Mouse (Mus musculus) spleen, embryonic (tissue): Measurements from ENCODE around the gene St6galnac3.

Experiments used
- CTCF ChIA-PET: fragments of 350-600 bp; sonication (Branson Sonifier 250); formaldehyde crosslinking; loops from one replicate; lab custom pipeline; 2022; lab: Charles Lee

The St6galnac3 gene

GRCm38 (mm10) chr3:153354988-153355297, 370.0 kb downstream of the St6galnac3 start:
- CTCF ChIA-PET, result no interaction called here

DNA sequence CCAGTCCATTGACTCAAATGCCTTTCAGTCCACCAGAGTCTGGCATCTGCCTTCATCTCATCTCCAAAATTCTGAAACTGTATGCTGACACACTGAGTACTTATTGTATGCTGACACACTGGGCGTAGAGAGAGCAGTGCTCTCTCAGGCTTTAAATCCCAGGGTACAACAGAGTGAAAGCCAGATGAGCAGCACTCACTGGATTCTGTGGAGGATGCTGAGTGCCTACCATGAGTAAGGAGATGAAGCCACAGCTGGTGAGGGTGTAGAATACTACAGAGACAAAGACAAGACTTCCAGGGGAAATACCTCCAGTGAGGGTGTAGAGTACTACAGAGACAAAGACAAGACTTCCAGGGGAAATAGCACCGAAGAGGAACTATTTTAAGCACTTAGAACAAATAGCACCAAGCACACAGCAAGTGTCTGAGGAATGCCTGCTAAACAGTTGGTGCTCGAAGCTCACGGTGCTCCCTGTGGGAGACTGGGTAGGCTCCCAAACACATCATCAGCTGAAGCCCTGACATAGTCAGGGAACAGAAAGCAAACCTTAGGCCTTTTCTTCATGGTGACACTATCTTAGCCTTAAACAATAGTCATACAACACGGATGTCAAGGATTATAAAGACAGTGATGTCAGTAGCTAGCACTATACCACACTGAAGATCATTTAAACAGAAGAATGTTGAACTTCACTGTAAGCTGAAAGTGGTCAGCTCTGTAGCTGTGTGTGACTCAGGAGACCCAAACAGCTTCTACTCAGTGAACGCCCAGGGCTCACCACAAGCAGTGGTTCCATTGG, 370.6 kb downstream of the St6galnac3 start:
- CTCF ChIA-PET, result no interaction called here

DNA sequence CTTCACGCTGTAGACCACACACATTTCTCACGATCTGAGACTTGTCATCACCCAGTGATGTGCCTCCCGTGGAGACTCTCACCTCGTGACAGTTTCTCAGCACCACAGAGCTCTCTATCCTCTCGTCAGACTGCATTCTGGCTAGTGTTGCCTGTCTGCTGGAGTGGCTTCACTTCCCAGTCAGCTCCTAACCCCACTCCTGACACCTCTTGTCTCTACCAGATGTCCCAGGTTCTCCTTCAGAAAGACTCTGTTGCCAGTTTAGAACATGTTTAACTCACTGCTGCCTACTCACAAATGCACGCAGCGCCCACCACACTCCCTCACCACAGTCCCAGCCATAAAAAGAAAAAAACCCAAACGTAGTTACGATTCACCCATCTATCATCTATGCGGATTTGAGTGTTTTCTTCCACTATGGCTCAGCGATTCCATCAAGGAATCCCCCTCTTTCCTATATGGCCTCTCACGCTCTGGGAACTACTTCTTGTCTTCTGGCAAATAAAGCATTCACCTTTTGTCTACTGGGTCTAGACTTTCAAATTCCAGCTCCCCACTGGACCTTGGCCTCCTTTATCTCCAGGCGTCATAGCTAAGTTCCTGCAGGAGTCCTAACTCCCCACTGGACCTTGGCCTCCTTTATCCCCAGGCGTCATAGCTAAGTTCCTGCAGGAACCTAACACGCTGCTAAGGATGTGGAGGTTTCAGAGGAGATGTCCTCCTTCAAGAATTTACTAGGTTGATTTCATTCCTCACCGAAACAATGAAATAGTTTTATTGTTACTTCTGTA, 371.5 kb downstream of the St6galnac3 start:
- CTCF ChIA-PET, result no interaction called here

- CTCF ChIA-PET, result no interaction called here
Observed at GRCm38 (mm10) chr3:153349981-153350380, 375.0 kb downstream of the St6galnac3 start.

DNA sequence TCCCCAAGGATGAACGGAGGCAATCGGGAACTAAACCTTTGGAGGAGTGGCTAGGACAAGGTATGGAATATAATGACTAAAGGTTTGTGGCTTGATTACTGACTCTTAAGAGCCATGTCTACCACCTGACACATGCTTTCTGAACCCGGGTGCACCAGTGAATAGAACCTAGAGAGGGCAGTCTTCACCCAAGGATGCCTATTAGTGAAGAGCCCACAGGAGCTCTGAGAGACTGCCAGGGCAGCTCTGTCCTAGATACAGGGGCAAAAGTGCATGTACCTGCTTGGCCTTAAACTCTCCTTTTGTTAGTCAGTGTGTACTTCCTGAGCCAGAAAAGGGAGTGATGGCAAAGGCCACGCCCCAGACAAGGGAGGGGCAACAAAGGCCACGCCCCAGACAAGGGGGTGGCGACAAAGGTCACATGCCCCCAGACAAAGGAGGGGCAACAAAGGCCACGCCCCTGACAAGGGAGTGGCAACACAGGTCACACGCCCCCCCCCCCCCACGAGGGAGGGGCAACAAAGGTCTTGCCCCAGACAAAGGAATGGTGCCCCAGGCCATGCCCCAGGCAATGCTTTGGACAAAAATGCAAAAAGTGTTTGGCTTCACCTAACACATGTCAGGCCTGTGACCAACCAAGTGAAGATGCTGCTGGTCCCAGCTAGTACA, 376.0 kb downstream of the St6galnac3 start:
- CTCF ChIA-PET, result no interaction called here

DNA sequence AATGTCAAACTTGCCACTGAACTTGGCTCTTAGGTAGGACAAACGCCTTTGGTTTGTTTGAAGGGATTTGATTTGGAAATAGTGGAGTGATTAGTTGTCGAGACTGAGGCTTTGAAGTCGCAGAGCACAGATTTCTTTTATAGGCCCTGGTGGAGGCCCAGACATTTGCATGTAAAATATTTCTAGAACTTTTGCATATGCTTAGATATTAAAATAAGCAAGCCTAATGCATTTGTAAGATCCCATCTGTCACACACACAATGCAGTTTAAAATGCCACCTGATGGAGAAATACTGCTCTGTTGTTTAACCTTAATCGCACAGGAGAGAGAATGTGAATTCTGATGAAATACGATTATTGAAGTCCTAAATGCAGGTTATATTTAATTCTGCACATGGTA, 380.0 kb downstream of the St6galnac3 start:
- CTCF ChIA-PET, result no interaction called here

GRCm38 (mm10) chr3:153339940-153340339, 385.0 kb downstream of the St6galnac3 start:
- CTCF ChIA-PET, result interaction anchor here (0.8 kb wide), 1 partner anchor 47 kb away, joined by 3 read pairs; no protein-coding TSS in a partner anchor

DNA sequence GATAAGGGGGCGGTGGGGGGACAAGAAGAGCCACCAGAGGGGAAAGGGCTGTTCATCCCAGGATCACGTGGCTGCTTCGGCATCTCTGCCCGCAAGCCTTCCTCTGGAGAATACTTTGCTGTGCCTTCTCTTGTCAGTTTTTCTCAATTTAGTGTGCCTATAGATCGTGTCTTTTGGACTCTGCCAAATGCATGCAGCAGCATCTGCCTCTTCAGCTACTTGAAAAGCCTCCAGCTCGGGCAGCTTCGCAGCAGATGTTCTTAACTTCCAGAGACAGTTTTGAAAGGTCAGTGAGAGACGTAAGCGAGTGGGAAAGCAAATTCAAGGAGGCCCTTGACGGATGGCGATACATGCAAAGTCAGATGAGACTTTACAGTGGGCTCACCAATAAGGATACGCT, 385.9 kb downstream of the St6galnac3 start:
- CTCF ChIA-PET, result no interaction called here

DNA sequence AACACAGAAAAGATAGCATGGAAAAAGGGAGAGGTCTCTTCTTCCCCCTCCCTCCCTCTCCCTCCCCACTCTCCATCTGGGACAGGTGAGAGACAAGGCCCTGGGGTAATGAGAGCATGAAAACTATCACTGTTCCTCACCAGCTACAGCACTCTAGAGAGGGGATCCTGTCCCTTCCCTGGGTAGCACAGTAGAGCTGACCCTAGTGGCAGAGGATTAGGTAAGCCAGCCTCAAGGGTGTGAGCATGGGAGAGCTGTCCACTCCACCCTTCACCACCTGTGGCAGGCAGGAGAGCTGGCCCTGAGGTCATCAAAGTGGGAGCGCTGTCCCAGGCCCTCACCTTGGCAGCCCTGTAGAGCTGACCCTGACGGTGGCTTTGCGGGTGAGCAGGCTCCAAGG, 387.2 kb downstream of the St6galnac3 start:
- CTCF ChIA-PET, result no interaction called here

GRCm38 (mm10) chr3:153337221-153337620, 387.8 kb downstream of the St6galnac3 start:
- CTCF ChIA-PET, result no interaction called here

GRCm38 (mm10) chr3:153334152-153334825, 390.7 kb downstream of the St6galnac3 start:
- CTCF ChIA-PET, result no interaction called here

- CTCF ChIA-PET, result no interaction called here
Observed at GRCm38 (mm10) chr3:153324307-153324706, 400.7 kb downstream of the St6galnac3 start.

- CTCF ChIA-PET, result no interaction called here
Observed at GRCm38 (mm10) chr3:153323446-153323845, 401.5 kb downstream of the St6galnac3 start.

- CTCF ChIA-PET, result no interaction called here
Observed at GRCm38 (mm10) chr3:153313583-153313982, 411.4 kb downstream of the St6galnac3 start.

DNA sequence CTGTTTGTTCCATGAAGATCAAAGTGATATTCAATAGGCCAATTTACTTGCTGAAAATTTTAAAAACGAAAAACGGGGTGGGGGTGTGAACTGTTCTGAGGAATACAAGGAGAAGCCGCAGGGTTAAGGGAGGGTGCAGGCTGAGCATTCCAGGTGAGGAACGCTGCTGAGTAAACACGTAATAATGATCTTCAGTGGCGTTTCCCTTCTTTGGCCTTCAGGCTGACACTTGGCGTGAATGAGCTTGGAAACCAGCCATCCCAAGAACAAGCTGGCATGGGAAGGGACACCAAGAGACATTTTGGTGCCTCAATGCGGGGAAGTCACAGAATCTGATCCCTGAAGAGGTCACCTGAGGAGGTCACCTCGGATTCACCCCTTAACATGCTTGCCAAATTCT, 411.8 kb downstream of the St6galnac3 start:
- CTCF ChIA-PET, result no interaction called here

- CTCF ChIA-PET, result no interaction called here
Observed at GRCm38 (mm10) chr3:153312006-153312405, 413.0 kb downstream of the St6galnac3 start.

- CTCF ChIA-PET, result no interaction called here
Observed at GRCm38 (mm10) chr3:153308379-153308778, 416.6 kb downstream of the St6galnac3 start.

DNA sequence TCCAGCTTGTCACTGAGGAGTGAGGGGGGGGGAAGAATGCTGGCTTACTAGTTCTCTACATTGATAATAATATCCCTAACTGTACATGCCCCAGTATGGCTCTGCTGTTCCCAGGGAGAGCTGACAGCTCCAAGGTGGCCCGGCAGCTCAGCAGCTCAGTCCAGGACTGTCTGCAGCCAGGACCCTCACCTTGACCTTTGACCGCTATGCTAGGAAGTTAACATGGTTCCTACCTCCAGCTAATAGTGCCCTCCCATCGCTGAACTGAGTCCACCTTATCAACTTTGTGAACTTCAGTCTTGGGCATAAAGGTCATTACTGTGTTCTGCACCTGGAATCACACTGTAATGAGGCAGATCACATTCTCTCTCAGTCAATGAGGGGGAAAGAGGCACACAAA, 419.8 kb downstream of the St6galnac3 start:
- CTCF ChIA-PET, result interaction anchor here (0.6 kb wide), 1 partner anchor 1190 kb away, joined by 3 read pairs; no protein-coding TSS in a partner anchor

- CTCF ChIA-PET, result no interaction called here
Observed at GRCm38 (mm10) chr3:153302376-153302775, 422.6 kb downstream of the St6galnac3 start.

- CTCF ChIA-PET, result no interaction called here
Observed at GRCm38 (mm10) chr3:153296375-153297068, 428.5 kb downstream of the St6galnac3 start.

GRCm38 (mm10) chr3:153292853-153293252, 432.1 kb downstream of the St6galnac3 start:
- CTCF ChIA-PET, result interaction anchor here (0.6 kb wide), 1 partner anchor 47 kb away, joined by 3 read pairs; no protein-coding TSS in a partner anchor
